Mouse (Mus musculus) MEL (cell line): ENCODE measurements around the gene Aqp12.

ENCODE experiments used
- CTCF ChIP-seq, 3 experiments: IDR thresholded peaks in 2 of 3; conservative IDR thresholded peaks in 1 of 3; 2 replicates each; pipeline ENCODE4 v1.5.1; 2011 to 2012; ENCODE audit warnings: low read length in 3 of 3, low read depth in 2 of 3, mild to moderate bottlenecking in 2 of 3, improper control_type of control experiment in 1 of 3, inconsistent platforms in 1 of 3, mixed read lengths in 1 of 3, moderate library complexity in 1 of 3; ENCODE audit not compliant: control insufficient read depth in 1 of 3, insufficient read depth in 1 of 3, poor library complexity in 1 of 3, severe bottlenecking in 1 of 3
- E2F4 ChIP-seq: IDR thresholded peaks from 2 replicates; pipeline ENCODE4 v1.6.1; 2011; ENCODE audit warnings: low read depth, low read length, improper control_type of control experiment, borderline replicate concordance
- ELF1 ChIP-seq: IDR thresholded peaks from 2 replicates; pipeline ENCODE4 v1.6.1; 2014; ENCODE audit warnings: low read depth, mild to moderate bottlenecking, inconsistent platforms, low read length, improper control_type of control experiment, moderate library complexity
- EP300 ChIP-seq, 2 experiments: IDR thresholded peaks; 2 replicates each; pipeline ENCODE4 v1.6.1; 2011; ENCODE audit warnings: improper control_type of control experiment in 2 of 2, low read length in 2 of 2, low read depth in 1 of 2, mild to moderate bottlenecking in 1 of 2
- MAX ChIP-seq: IDR thresholded peaks from 2 replicates; pipeline ENCODE4 v1.6.1; 2011; ENCODE audit warnings: low read length, improper control_type of control experiment
- NRF1 ChIP-seq: IDR thresholded peaks from 2 replicates; pipeline ENCODE4 v1.6.1; 2014; ENCODE audit warnings: low read depth, mild to moderate bottlenecking, inconsistent platforms, low read length, improper control_type of control experiment, moderate library complexity; ENCODE audit not compliant: poor library complexity, insufficient read depth, severe bottlenecking
- POLR2AphosphoS5 ChIP-seq: IDR thresholded peaks from 2 replicates; pipeline ENCODE4 v1.6.1; 2012; ENCODE audit warnings: low read depth, borderline replicate concordance, mild to moderate bottlenecking, inconsistent platforms, low read length, moderate library complexity, mixed read lengths
- TAL1 ChIP-seq: IDR thresholded peaks from 2 replicates; pipeline ENCODE4 v1.6.1; 2012; ENCODE audit warnings: mild to moderate bottlenecking, inconsistent platforms, low read length, moderate library complexity, mixed read lengths
- ZKSCAN1 ChIP-seq: IDR thresholded peaks from 2 replicates; pipeline ENCODE4 v1.6.1; 2012; ENCODE audit warnings: low read depth, mild to moderate bottlenecking, inconsistent platforms, low read length, improper control_type of control experiment, moderate library complexity

DNA sequence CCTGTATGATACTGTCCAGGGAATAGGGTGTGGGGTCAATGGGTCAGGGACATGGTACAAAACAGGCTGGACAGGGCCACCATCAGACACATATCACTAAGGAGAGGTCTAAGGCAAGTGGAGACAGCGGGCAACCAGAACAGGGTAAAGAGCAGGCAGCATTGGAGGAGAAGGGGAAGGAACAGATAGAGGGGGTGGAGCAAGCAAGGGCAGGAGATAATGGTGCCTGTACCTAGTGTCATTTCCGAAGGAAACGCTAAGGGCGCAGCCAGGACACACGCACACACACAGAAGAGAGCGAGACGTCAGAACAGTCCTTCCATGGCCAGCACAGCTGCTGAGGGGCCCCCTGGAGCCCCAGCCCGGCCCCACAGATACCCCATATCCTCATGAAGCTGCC is 20.5 kb downstream of the Aqp12 start:
- no peak for TF ChIP-seq NRF1
- TF ChIP-seq EP300 (IDR thresholded peaks at IDR 0.05; ENCODE audit: low read depth in 1 of 2, low read length in 2 of 2): no peak
- TF ChIP-seq ZKSCAN1: no peak
- TF ChIP-seq CTCF (IDR thresholded peaks at IDR 0.05 in 2 of 3, conservative IDR thresholded peaks at IDR 0.05 in 1 of 3; ENCODE audit: control insufficient read depth in 1 of 3, insufficient read depth in 1 of 3, low read depth in 2 of 3, low read length in 3 of 3, poor library complexity in 1 of 3, severe bottlenecking in 1 of 3): no peak
- no peak for TF ChIP-seq ELF1
- no peak for TF ChIP-seq E2F4
- TF ChIP-seq POLR2AphosphoS5: no peak
- TF ChIP-seq TAL1: no peak
- no peak for TF ChIP-seq MAX
